Mouse (Mus musculus) erythroblast, adult 5-6 weeks (primary cell): ENCODE measurements around the gene Col4a6. TPM values are rescaled to one million over a fixed set of nuclear protein-coding genes. Genes with fewer than 3 reads are reported as not detected.

Source experiments
- ATAC-seq: replicated peaks from 2 replicates; pipeline ENCODE4 v1.8.0; 2016; ENCODE audit warnings: moderate number of reproducible peaks, mild to moderate bottlenecking, moderate TSS enrichment, inconsistent platforms; ENCODE audit not compliant: poor library complexity, low FRiP score, severe bottlenecking
- total RNA-seq, 2 experiments: library from RNA; stranded (forward) in 1 of 2; stranded (reverse) in 1 of 2; fragments of 150-400 nt in 1 of 2; fragments of 200-764, 138-1000 nt in 1 of 2; gene quantifications; 2 replicates each; pipeline versions ENCODE4 v1.2.3 to v1.2.4; 2015 to 2017; ENCODE audit warnings: low replicate concordance in 2 of 2

Col4a6 gene
- total RNA-seq, 2 experiments from 2014 or later, result not detected

DNA sequence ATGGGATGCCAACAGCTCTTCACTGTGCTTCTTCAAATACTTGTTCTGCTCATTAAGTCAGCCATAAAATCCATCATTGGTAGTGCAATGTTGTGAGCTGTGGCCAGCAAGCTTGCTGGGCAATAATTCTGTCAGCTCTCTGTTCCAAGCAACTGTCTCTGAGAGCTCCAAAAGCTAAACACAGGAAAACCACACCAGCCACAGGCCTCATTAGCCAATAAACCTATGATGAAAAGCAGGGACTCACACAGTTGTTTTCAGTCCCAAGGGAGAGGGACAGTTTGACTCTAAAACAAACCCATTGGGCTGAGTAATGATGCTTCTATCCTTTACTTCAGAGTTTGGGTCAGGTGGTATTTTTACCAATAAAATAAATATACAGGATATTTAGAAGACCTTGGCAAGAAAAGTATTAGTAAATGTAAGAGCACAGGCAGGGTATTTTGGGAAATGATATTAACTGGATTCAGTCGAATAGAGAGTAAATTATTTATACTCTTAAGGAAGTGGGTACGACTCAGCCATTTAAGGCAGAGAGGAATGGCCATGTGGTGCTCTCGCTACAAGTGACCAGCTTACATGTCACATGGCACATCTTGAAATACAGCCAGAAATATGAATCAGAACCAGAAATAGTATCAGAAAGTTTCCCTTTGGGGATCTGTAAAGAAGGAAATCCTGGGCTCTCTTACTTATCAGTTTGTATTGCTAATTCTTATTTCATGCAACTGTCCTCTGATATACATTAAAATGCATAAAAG is 181.0 kb downstream of the Col4a6 start:
- ATAC-seq, result no peak

GRCm38 (mm10) chrX:141276397-141276796 is 197.5 kb downstream of the Col4a6 start:
- no peak for ATAC-seq

- ATAC-seq, result no peak
Measured at GRCm38 (mm10) chrX:141265986-141266385, 207.9 kb downstream of the Col4a6 start.

- no peak for ATAC-seq
Measured at GRCm38 (mm10) chrX:141249636-141250035, 224.2 kb downstream of the Col4a6 start.

- ATAC-seq, result no peak
Measured at GRCm38 (mm10) chrX:141236564-141237333, 237.1 kb downstream of the Col4a6 start.

- no peak for ATAC-seq
Measured at GRCm38 (mm10) chrX:141228169-141228568, 245.7 kb downstream of the Col4a6 start.

GRCm38 (mm10) chrX:141212802-141213201 is 261.1 kb downstream of the Col4a6 start:
- ATAC-seq, result no peak

- no peak for ATAC-seq
Measured at GRCm38 (mm10) chrX:141198993-141199392, 274.9 kb downstream of the Col4a6 start.

GRCm38 (mm10) chrX:141195036-141195435 is 278.8 kb downstream of the Col4a6 start:
- no peak for ATAC-seq

GRCm38 (mm10) chrX:141175353-141175752 is 298.5 kb downstream of the Col4a6 start:
- no peak for ATAC-seq

DNA sequence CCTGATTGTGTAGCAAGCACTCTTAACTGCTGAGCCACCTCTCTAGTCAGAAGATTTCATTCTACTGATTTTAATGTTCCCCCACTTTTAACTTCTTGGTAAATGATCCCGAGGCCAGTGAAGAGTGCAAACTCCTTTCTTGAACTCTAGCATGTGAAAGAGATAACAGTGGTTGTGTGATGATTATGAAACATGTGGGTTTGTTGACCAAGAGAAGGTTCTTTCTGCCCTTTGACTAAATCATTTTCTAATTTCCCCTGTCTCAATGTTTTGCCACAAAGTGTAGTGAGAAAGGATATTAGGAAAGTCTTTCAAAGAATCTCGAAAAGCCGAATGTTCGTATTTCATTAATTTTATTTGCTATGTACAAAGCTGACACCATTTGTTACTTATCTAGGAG is 308.8 kb downstream of the Col4a6 start:
- ATAC-seq, result no peak

GRCm38 (mm10) chrX:141160371-141160770 is 313.5 kb downstream of the Col4a6 start:
- no peak for ATAC-seq

GRCm38 (mm10) chrX:141158160-141158559 is 315.7 kb downstream of the Col4a6 start:
- no peak for ATAC-seq

DNA sequence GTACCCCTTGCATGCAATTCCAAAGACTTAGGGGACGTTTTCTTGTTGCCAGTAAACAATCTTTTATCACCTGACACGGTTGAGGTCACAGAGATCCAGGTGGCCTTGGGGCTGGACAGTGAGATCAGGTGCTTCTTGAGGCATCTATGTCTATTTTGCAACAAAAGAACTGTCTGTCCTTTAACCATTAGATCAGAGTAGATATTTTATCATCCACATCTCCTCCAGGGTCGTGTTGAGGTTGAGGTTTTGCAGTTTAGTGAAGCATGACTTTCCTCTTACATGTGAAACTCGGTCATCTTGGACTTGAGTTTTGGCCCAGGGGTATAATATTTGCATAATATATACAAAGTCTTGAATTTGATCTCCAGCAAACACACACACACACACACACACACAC is 316.2 kb downstream of the Col4a6 start:
- ATAC-seq, result no peak

- ATAC-seq, result peak; percentile 45; the same call in 1 of the 2 replicates
Measured at GRCm38 (mm10) chrX:141156696-141157095, 317.2 kb downstream of the Col4a6 start.

DNA sequence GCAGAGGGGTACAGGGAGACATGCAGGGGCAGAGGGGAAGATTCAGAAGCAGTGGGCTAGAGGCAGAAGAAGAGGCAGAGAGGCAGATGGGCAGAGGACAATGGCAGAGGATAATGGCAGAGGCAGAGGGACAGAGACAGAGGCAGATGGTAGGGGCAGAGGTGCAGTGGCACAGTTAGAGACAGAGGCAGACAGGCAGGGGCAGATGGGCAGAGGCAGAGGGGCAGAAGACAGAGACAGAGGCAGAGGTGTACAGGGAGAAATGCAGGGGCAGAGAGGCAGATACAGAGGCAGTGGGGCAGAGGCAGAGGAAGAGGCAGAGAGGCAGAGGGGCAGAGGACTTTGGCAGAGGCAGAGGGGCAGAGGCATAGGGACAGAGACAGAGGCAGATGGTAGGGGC is 322.7 kb downstream of the Col4a6 start:
- peak; percentile 55; the same call in 1 of the 2 replicates for ATAC-seq

DNA sequence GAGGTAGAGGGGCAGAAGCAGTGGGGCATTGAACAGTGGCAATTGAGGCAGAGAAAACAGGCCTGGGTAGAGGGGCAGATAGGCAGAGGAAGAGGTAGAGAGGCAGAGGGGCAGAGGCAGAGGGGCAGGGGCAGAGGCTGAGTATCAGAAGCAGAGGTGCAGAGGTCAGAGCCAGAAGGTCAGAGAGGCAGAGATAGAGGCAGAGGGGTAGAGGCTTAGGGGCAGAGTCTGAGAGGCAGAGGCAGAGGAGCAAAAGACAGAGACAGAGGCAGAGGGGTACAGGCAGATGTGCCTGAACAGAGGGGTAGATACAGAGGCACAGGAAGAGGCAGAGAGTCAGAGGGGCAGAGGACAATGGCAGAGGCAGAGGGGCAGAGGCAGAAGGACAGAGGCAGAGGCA is 323.6 kb downstream of the Col4a6 start:
- 0 out of 2 replicates have a peak, but pooled peaks have one; percentile 53 for ATAC-seq

DNA sequence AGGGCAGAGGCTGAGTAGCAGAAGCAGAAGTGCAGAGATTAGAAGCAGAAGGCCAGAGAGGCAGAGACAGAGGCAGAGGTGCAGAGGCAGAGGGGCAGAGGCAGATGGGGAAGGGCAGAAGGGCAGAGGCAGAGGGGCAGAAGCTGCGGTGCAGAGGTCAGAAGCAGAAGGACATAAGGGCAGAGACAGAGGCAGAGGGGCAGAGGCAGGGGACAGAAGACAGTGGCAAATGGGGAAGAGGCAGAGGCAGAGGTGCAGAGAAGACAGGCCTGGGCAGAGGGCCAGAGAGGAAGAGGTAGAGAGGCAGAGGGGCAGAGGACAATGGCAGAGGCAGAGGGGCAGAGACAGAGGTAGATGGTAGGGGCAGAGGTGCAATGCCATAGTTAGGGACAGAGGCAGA is 324.2 kb downstream of the Col4a6 start:
- ATAC-seq, result peak; percentile 19; the same call in 1 of the 2 replicates
